Mouse (Mus musculus) heart, postnatal 0 days (tissue): ENCODE data around the gene Kat2a. TPM values are rescaled to one million over a fixed set of nuclear protein-coding genes. Genes with fewer than 3 reads are reported as not detected.

Source experiments
- ATAC-seq: fragments of 200-750 bp; cut with Nextera tagmentation; 2 replicates; pipeline ENCODE4 v1.8.0; 2017; ENCODE audit warnings: low read depth, moderate number of reproducible peaks, moderate library complexity; ENCODE audit not compliant: insufficient read depth
- DNase-seq: peaks from one replicate; pipeline ENCODE4 v3.0.0-alpha.2; 2016; ENCODE audit warnings: low spot score
- H3K27ac ChIP-seq: fragments of 300-500 bp; sonication (generic); 2 replicates; pipeline ENCODE4 v1.5.1; 2014; ENCODE audit warnings: low read depth, mild to moderate bottlenecking
- H3K27me3 ChIP-seq: fragments of 300-500 bp; sonication (generic); 2 replicates; pipeline ENCODE4 v1.6.1; 2014; ENCODE audit warnings: low read length, mixed read lengths; ENCODE audit not compliant: control insufficient read depth, insufficient read depth
- H3K36me3 ChIP-seq: fragments of 300-500 bp; sonication (generic); replicated peaks from 2 replicates; pipeline ENCODE4 v1.6.1; 2014; ENCODE audit warnings: low read length, mixed read lengths; ENCODE audit not compliant: control insufficient read depth, insufficient read depth
- H3K4me1 ChIP-seq: fragments of 300-500 bp; sonication (generic); 2 replicates; pipeline ENCODE4 v1.6.1; 2014; ENCODE audit warnings: antibody characterized with exemption; ENCODE audit not compliant: control insufficient read depth, insufficient read depth
- H3K4me2 ChIP-seq: fragments of 300-500 bp; sonication (generic); 2 replicates; pipeline ENCODE4 v1.6.1; 2014; ENCODE audit warnings: low read depth, mild to moderate bottlenecking, low read length, moderate library complexity
- H3K4me3 ChIP-seq: fragments of 300-500 bp; sonication (generic); 2 replicates; pipeline ENCODE4 v1.5.1; 2014; ENCODE audit warnings: low read depth, low read length
- H3K9ac ChIP-seq: fragments of 300-500 bp; sonication (generic); replicated peaks from 2 replicates; pipeline ENCODE4 v1.6.1; 2014; ENCODE audit warnings: low read depth, low read length, mixed read lengths
- H3K9me3 ChIP-seq: fragments of 300-500 bp; sonication (generic); replicated peaks from 2 replicates; pipeline ENCODE4 v1.6.1; 2016; ENCODE audit warnings: low read length; ENCODE audit not compliant: control insufficient read depth
- CTCF ChIP-seq: IDR thresholded peaks from 2 replicates; pipeline ENCODE4 v1.5.1; 2016; ENCODE audit warnings: antibody characterized with exemption, control low read depth, low read depth
- EP300 ChIP-seq: IDR thresholded peaks from 2 replicates; pipeline ENCODE4 v1.6.1; 2016; ENCODE audit warnings: antibody characterized with exemption, low read depth
- WGBS: fragments of 180-500 bp; shearing (Covaris S2); extraction: QIAGEN DNeasy Blood & Tissue Kit; methylation state at CpG from one replicate; pipeline ENCODE4 v1.1.7; 2014; 5-methylcytosine and 5-hydroxymethylcytosine counted together
- polyA plus RNA-seq: library from polyadenylated mRNA; unstranded; fragments of >200 nt; fragmentation: Nextera tagmentation; extraction: Ambion mirVana; gene quantifications from 2 replicates; pipeline ENCODE4 v1.2.1, GENCODE M21; 2015
- total RNA-seq: library from RNA; depleted of rRNA; stranded (reverse); fragments of >200 nt; gene quantifications from 2 replicates; pipeline ENCODE4 v1.2.3, GENCODE M21; 2014; ENCODE audit warnings: low replicate concordance

Gene Kat2a
- total and polyA plus RNA-seq, 2 experiments from 2014 or later: 15.2 to 15.8 TPM

GRCm38 (mm10) chr11:100756476-100756875, 44.2 kb upstream of the Kat2a start:
- no peak for ATAC-seq
- peaks cover 35% of the 10 kb centered on the region for H3K27me3 ChIP-seq
- H3K36me3 ChIP-seq: no peaks in the 10 kb centered on the region

GRCm38 (mm10) chr11:100754693-100755057, 42.4 kb upstream of the Kat2a start:
- ATAC-seq: no peak
- H3K9ac ChIP-seq: no peak overlapping the region

More at GRCm38 (mm10) chr11:100756476-100756875, 44.2 kb upstream of the Kat2a start:
- no peaks in the 10 kb centered on the region for H3K9me3 ChIP-seq
- H3K9ac ChIP-seq: no peak overlapping the region
- no peak overlapping the region for H3K27ac ChIP-seq
- H3K4me1 ChIP-seq: 0 out of 2 replicates have a peak, but pooled peaks cover 5% of the 10 kb centered on the region
- no peak for TF ChIP-seq CTCF
- TF ChIP-seq EP300: no peak
- H3K4me3 ChIP-seq: no peak overlapping the region
- DNase-seq: no peak
- no peak overlapping the region for H3K4me2 ChIP-seq
- 63% methylated on average over 6 of the region's 6 CpGs for WGBS

GRCm38 (mm10) chr11:100754021-100754692, 41.9 kb upstream of the Kat2a start:
- DNase-seq (no peak), ATAC-seq (no peak)
- WGBS: 75% methylated on average over 11 of the region's 12 CpGs
- Histone ChIP-seq H3K4me3 (no peak overlapping the region), H3K9ac (no peak overlapping the region), H3K36me3 (no peaks in the 10 kb centered on the region), H3K4me1 (no peaks in the 10 kb centered on the region), H3K9me3 (no peaks in the 10 kb centered on the region), H3K4me2 (no peak overlapping the region), H3K27me3 (peaks cover 28% of the 10 kb centered on the region), H3K27ac (no peak overlapping the region)
- TF ChIP-seq CTCF: no peak

More at GRCm38 (mm10) chr11:100754693-100755057, 42.4 kb upstream of the Kat2a start:
- H3K4me3 ChIP-seq: no peak overlapping the region
- no peak overlapping the region for H3K4me2 ChIP-seq
- H3K4me1 ChIP-seq: 0 out of 2 replicates have a peak, but pooled peaks cover 3% of the 10 kb centered on the region
- TF ChIP-seq CTCF (no peak), EP300 (no peak)
- H3K9me3 ChIP-seq: no peaks in the 10 kb centered on the region
- WGBS: 82% methylated on average over 3 of the region's 3 CpGs
- no peak overlapping the region for H3K27ac ChIP-seq
- no peak for DNase-seq
- H3K27me3 ChIP-seq: peaks cover 28% of the 10 kb centered on the region
- H3K36me3 ChIP-seq: no peaks in the 10 kb centered on the region

- no peaks in the 10 kb centered on the region for H3K9me3 ChIP-seq
- H3K4me3 ChIP-seq: no peak overlapping the region
- ATAC-seq (no peak), DNase-seq (no peak)
- H3K27me3 ChIP-seq: peaks cover 32% of the 10 kb centered on the region
- no peak overlapping the region for H3K9ac ChIP-seq
- 27% methylated on average over 10 of the region's 10 CpGs for WGBS
- no peak overlapping the region for H3K27ac ChIP-seq
- no peaks in the 10 kb centered on the region for H3K4me1 ChIP-seq
- no peak overlapping the region for H3K4me2 ChIP-seq
- TF ChIP-seq CTCF: no peak
- H3K36me3 ChIP-seq: no peaks in the 10 kb centered on the region
Observed at GRCm38 (mm10) chr11:100752294-100752693, 40.0 kb upstream of the Kat2a start.

GRCm38 (mm10) chr11:100750127-100750526, 37.9 kb upstream of the Kat2a start:
- no peak overlapping the region for H3K4me3 ChIP-seq
- H3K4me2 ChIP-seq: no peak overlapping the region
- 79% methylated on average over 16 of the region's 16 CpGs for WGBS
- no peaks in the 10 kb centered on the region for H3K36me3 ChIP-seq
- no peaks in the 10 kb centered on the region for H3K4me1 ChIP-seq
- no peak overlapping the region for H3K27ac ChIP-seq
- H3K9me3 ChIP-seq: no peaks in the 10 kb centered on the region
- no peak overlapping the region for H3K9ac ChIP-seq
- ATAC-seq (no peak), DNase-seq (no peak)
- H3K27me3 ChIP-seq: peaks cover 28% of the 10 kb centered on the region
- TF ChIP-seq CTCF (no peak), EP300 (no peak)

- WGBS: 30% methylated on average over 25 of the region's 25 CpGs
- no peak overlapping the region for H3K9ac ChIP-seq
- H3K36me3 ChIP-seq: no peaks in the 10 kb centered on the region
- no peak for ATAC-seq
- no peak overlapping the region for H3K4me2 ChIP-seq
- H3K27me3 ChIP-seq: peaks cover 28% of the 10 kb centered on the region
- no peaks in the 10 kb centered on the region for H3K4me1 ChIP-seq
- no peak overlapping the region for H3K4me3 ChIP-seq
- DNase-seq: no peak
- no peaks in the 10 kb centered on the region for H3K9me3 ChIP-seq
- TF ChIP-seq CTCF: no peak
- no peak for TF ChIP-seq EP300
- no peak overlapping the region for H3K27ac ChIP-seq
Observed at GRCm38 (mm10) chr11:100749469-100749868, 37.2 kb upstream of the Kat2a start.
